ENCODE assay signal across 7 mouse cellular contexts in the genomic region with DNA sequence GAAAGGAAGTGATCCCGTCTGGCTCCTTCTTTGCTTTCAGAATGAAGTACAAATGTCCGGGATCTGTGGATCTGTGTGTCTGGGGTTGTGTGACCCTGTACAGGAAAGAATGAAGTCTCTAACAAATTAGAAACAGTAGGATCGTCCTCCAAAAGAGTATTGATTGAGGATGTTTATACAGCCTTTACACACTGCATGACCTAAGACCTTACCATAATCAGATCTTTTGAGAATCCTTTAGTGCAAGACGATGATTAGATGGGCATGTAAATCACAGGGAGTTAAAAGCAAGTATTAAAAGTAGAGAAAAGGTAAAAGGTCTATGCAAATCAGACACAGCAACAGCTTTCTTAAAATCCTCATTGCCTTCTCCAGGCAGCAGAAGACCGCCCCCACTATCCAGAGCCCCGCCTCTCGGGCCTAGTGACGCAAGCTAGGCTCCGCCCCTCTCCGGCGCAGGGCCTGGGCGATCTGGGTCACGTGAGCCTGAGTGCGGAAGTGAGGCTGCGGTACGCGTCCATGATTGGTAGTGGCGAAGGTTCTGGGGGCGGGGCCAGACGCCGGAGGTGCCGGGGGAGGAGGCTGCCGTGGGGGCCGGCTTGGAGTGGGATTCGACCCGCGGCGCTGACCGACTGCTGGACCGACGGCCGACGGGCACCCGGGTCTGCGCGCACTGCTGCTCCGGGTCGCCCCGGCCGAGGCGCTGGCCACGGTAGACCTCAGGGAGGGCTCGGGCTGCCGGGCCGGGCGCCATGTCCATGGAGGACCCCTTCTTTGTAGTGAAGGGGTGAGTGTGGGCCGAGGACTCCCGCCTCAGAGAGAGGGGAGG. TPM values are rescaled to one million over a fixed set of nuclear protein-coding genes. Genes with fewer than 3 reads are reported as not detected.
A peak's percentile ranks its signal among the peaks of the same experiment; 100 is the strongest.
DNase-seq lines count a peak whose midpoint lies in the region; ATAC-seq lines count a peak whose summit lies in the region.

Gene Stx6 (plus strand): TSS at position 575 of the 829 bp plus-strand sequence.

- H3K4me1 ChIP-seq in embryonic facial prominence, embryonic 11.5 days (ENCODE audit: control insufficient read depth, insufficient read depth, low read length): no peaks in the 10 kb centered on the region
- no peaks in the 10 kb centered on the region for H3K4me1 ChIP-seq in limb, embryonic 11.5 days (ENCODE audit: control insufficient read depth, insufficient read depth, low read length)
- H3K4me1 ChIP-seq in midbrain, embryonic 14.5 days (ENCODE audit: control insufficient read depth, insufficient read depth, low read length): peaks cover 12% of the 10 kb centered on the region

- H3K36me3 ChIP-seq in embryonic facial prominence, embryonic 11.5 days (replicated peaks; ENCODE audit: control insufficient read depth, insufficient read depth, low read depth, low read length): no peaks in the 10 kb centered on the region
- H3K36me3 ChIP-seq in limb, embryonic 11.5 days (ENCODE audit: control insufficient read depth, insufficient read depth, low read length): no peaks in the 10 kb centered on the region
- no peaks in the 10 kb centered on the region for H3K36me3 ChIP-seq in midbrain, embryonic 14.5 days (ENCODE audit: control insufficient read depth, insufficient read depth, low read length)

- H3K27ac ChIP-seq in embryonic facial prominence, embryonic 11.5 days (replicated peaks; ENCODE audit: low read depth, low read length): peak within 1 kb of the TSS; percentile 72
- H3K27ac ChIP-seq in limb, embryonic 11.5 days (replicated peaks; ENCODE audit: low read depth, low read length): peak within 1 kb of the TSS; percentile 59
- H3K27ac ChIP-seq in midbrain, embryonic 14.5 days (replicated peaks; ENCODE audit: low read depth, low read length): peak within 1 kb of the TSS; percentile 92

- H3K9ac ChIP-seq in embryonic facial prominence, embryonic 11.5 days (replicated peaks; ENCODE audit: low read length): peak within 1 kb of the TSS; percentile 89
- peak within 1 kb of the TSS; percentile 90 for H3K9ac ChIP-seq in limb, embryonic 11.5 days (ENCODE audit: low read length)
- H3K9ac ChIP-seq in midbrain, embryonic 14.5 days (replicated peaks; ENCODE audit: low read length): peak within 1 kb of the TSS; percentile 87

- H3K4me2 ChIP-seq in embryonic facial prominence, embryonic 11.5 days (ENCODE audit: low read depth, low read length): peak within 1 kb of the TSS; percentile 59
- H3K4me2 ChIP-seq in limb, embryonic 11.5 days (ENCODE audit: low read depth, severe bottlenecking): peak within 1 kb of the TSS; percentile 64
- H3K4me2 ChIP-seq in midbrain, embryonic 14.5 days (ENCODE audit: low read length): peak within 1 kb of the TSS; percentile 62

- WGBS in embryonic facial prominence, embryonic 11.5 days: 4% methylated on average over 27 of the region's 48 CpGs
- 2% methylated on average over 48 of the region's 48 CpGs for WGBS in limb, embryonic 11.5 days
- 4% methylated on average over 48 of the region's 48 CpGs for WGBS in midbrain, embryonic 14.5 days

- H3K9me3 ChIP-seq in embryonic facial prominence, embryonic 11.5 days (replicated peaks; ENCODE audit: control insufficient read depth, low read length): no peaks in the 10 kb centered on the region
- no peaks in the 10 kb centered on the region for H3K9me3 ChIP-seq in limb, embryonic 11.5 days (ENCODE audit: control insufficient read depth, low read length)
- H3K9me3 ChIP-seq in midbrain, embryonic 14.5 days (ENCODE audit: control insufficient read depth, low read length): no peaks in the 10 kb centered on the region

- no peaks in the 10 kb centered on the region for H3K27me3 ChIP-seq in embryonic facial prominence, embryonic 11.5 days (ENCODE audit: control insufficient read depth, insufficient read depth, low read length)
- no peaks in the 10 kb centered on the region for H3K27me3 ChIP-seq in limb, embryonic 11.5 days (ENCODE audit: control insufficient read depth, insufficient read depth, low read length)
- no peaks in the 10 kb centered on the region for H3K27me3 ChIP-seq in midbrain, embryonic 14.5 days (ENCODE audit: control insufficient read depth, insufficient read depth, low read length)

- H3K4me3 ChIP-seq in embryonic facial prominence, embryonic 11.5 days (ENCODE audit: low read depth, low read length): peak within 1 kb of the TSS; percentile 91
- peak within 1 kb of the TSS; percentile 97 for H3K4me3 ChIP-seq in limb, embryonic 11.5 days (ENCODE audit: low read depth, low read length)
- H3K4me3 ChIP-seq in midbrain, embryonic 14.5 days (replicated peaks; ENCODE audit: low read depth, low read length): peak within 1 kb of the TSS; percentile 97

- ATAC-seq in embryonic facial prominence, embryonic 11.5 days (replicated peaks; ENCODE audit: insufficient number of reproducible peaks, low FRiP score, low TSS enrichment, low read depth): peak; percentile 97
- peak; percentile 96 for ATAC-seq in limb, embryonic 11.5 days (ENCODE audit: insufficient number of reproducible peaks, low FRiP score, low TSS enrichment, low read depth)
- peak; percentile 99 for ATAC-seq in midbrain, embryonic 14.5 days (ENCODE audit: low FRiP score, low TSS enrichment)

- DNase-seq in adrenal gland, postnatal 14 days: peak; percentile 99
- DNase-seq in embryonic facial prominence, embryonic 11.5 days (ENCODE audit: low spot score): peak; percentile 99
- DNase-seq in heart, adult 11 months: peak; percentile 100
- peak; percentile 98 for DNase-seq in kidney, adult 18-20 months
- DNase-seq in limb, embryonic 11.5 days (ENCODE audit: low spot score): peak; percentile 99
- peak; percentile 99 for DNase-seq in midbrain, embryonic 14.5 days
- peak; percentile 97 to 98 for DNase-seq in spleen, adult 18-20 months

RNA-seq across cellular contexts. Expression of gene Stx6, which starts in this region (rescaled TPM):
- 48.4 and 59.5 TPM in 2 replicates for total RNA-seq in adrenal gland, postnatal 14 days (2021)
- 93.3 and 103 TPM in 2 replicates for polyA plus RNA-seq in embryonic facial prominence, embryonic 11.5 days (2014; fragmentation: Nextera tagmentation; extraction: Ambion mirVana)
- polyA plus RNA-seq in limb, embryonic 11.5 days (2014; fragmentation: Nextera tagmentation; extraction: Ambion mirVana): 91.8 and 116 TPM in 2 replicates
- polyA plus RNA-seq in midbrain, embryonic 14.5 days (2014; fragmentation: Nextera tagmentation; extraction: Ambion mirVana): 121 and 124 TPM in 2 replicates

Comparison
In these comparisons a context has a peak if more than half of its experiments do, and no peak if none do; other contexts are left out.
1. Peak in every context shown above with its lines: DNase-seq, ATAC-seq, H3K4me3 ChIP-seq and H3K27ac ChIP-seq.